Mouse (Mus musculus): Measurements from ENCODE around the gene Zfp712. TPM values are rescaled to one million over a fixed set of nuclear protein-coding genes. Genes with fewer than 3 reads are reported as not detected.

Zfp712 gene
- 2.2 and 2.4 TPM in 2 replicates for polyA plus RNA-seq (2012; rRNA removed)

DNA sequence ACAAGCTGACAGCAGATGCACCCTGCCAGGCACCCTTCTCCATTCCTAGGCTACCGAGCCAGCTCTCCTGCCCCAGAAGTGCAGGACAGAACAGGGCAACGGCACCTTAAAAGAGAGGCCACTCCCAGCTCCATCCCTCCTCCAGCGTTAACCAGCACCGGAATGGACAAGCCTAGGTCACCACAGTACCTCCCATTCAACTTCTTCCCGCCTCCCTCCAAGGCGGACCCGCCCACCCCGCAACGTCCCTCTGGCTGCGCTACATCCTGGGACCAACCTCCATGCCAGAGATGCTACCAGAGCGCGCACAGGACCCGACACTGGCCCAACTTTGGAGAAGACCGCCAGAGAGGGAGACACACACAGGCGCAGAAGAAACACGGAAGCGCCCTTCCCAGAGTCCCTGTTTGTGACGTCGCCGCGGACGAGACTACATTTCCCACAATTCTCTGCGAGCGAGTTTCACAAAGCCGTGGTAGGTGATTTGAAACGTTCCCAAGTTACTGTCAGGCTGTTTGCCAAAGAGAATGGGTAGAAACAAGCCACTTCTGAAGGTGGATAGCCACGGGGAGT is at the start of gene Zfp712:
TSS of gene Zfp712 (minus strand) at position 385 of the 573 bp plus-strand sequence.
- Histone ChIP-seq H3K4me3 (ENCODE audit: insufficient read depth, low read length) (peak within 1 kb of the TSS; percentile 61), H3K4me1 (ENCODE audit: control insufficient read depth, insufficient read depth, low read length) (peaks cover 2% of the 10 kb centered on the region; the same call in 1 of the 2 replicates), H3K27ac (ENCODE audit: insufficient read depth, low read length) (0 out of 2 replicates have a peak within 1 kb of the TSS, but pooled peaks have one; percentile 14)
- TF ChIP-seq POLR2A (IDR thresholded peaks at IDR 0.05; ENCODE audit: extremely low read depth, insufficient read depth, low read length) (no peak; the same call in 1 of the 2 replicates), CTCF (IDR thresholded peaks at IDR 0.05; ENCODE audit: extremely low read depth, insufficient read depth, low read length) (no peak)

DNA sequence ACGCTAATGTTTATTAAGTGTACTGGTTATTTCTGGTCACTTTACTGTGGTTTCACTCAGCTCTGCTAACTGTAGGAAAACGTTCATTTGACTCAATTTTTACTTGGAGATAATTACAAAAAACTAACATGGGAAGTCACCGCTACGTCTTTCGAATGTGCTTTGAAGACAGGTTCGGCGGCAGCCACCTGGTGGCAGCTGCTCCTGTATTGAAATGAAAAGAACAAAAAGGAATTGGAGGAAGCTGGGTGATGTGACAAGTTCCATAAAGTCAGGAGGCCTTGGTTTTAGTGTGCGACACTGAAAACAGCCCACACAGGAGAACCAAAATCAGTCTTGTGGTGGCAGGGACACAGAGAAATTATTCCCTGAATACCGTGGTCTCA is 47.8 kb upstream of the Zfp712 start:
- Histone ChIP-seq H3K4me3 (ENCODE audit: insufficient read depth, low read length) (peak overlapping the region; percentile 50), H3K27ac (ENCODE audit: insufficient read depth, low read length) (no peak overlapping the region), H3K4me1 (ENCODE audit: control insufficient read depth, insufficient read depth, low read length) (peaks cover 3% of the 10 kb centered on the region)
- TF ChIP-seq POLR2A (IDR thresholded peaks at IDR 0.05; ENCODE audit: extremely low read depth, insufficient read depth, low read length) (no peak), CTCF (IDR thresholded peaks at IDR 0.05; ENCODE audit: extremely low read depth, insufficient read depth, low read length) (no peak)

DNA sequence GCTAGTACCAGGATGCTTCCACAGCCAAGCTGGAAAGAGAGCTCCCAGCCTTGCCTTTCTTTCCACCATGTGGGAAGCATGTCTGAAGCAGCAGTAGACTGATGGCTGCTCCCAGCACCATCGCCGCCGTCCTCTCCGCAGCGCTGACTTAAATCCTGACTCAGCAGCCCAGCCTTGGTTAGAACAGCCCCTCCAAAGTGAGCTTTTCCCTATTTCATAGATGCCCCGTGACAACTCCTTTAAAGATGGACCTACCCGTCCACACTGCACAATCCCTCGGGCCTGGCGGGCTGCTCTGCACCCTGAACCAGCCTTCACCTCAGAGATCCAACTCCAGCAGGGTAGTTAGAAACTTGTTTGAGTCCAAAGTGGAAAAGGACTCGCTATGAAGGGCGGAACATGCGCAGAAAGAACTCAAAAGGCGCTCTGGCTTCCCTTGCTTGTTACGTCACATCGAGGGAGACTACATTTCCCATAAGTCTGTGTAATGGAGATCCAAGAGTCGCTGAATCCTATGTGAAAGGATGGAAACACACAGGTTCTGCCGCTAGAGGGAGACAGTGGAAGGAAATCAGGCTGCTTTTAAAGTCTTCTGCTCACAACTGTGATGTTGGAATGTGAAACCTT is 47.3 kb upstream of the Zfp712 start, which contains the start of gene Gm28557:
TSS of gene Gm28557 (minus strand) at position 411 of the 627 bp plus-strand sequence.
- TF ChIP-seq CTCF (IDR thresholded peaks at IDR 0.05; ENCODE audit: extremely low read depth, insufficient read depth, low read length) (peak; percentile 70), POLR2A (IDR thresholded peaks at IDR 0.05; ENCODE audit: extremely low read depth, insufficient read depth, low read length) (no peak)
- peaks cover 3% of the 10 kb centered on the region for H3K4me1 ChIP-seq (ENCODE audit: control insufficient read depth, insufficient read depth, low read length)
- H3K4me3 ChIP-seq (ENCODE audit: insufficient read depth, low read length) = peak within 1 kb of the TSS; percentile 50
- H3K27ac ChIP-seq (ENCODE audit: insufficient read depth, low read length) = peak within 1 kb of the TSS; percentile 5; the same call in 1 of the 2 replicates

DNA sequence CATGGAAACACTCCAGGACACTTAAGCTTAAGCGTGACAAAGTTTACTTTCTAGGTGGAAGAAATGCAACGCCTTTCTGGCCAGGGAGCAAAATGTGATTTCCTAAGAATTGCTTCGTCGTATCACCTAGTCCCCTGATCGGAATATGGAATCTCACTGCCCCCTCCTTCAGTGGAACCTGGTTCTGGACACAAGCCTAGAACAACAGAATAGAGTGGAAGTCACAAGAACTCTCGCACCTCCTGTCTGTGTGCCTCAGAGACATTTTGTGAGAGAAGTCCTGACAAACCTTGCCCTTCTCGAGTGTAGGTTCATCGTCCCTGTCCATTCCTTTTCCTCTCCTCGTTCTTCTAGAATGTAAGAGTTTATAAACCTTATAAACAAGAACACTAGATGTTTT is 46.7 kb upstream of the Zfp712 start:
- no peak for TF ChIP-seq POLR2A (IDR thresholded peaks at IDR 0.05; ENCODE audit: extremely low read depth, insufficient read depth, low read length)
- no peak for TF ChIP-seq CTCF (IDR thresholded peaks at IDR 0.05; ENCODE audit: extremely low read depth, insufficient read depth, low read length)
- no peak overlapping the region for H3K27ac ChIP-seq (ENCODE audit: insufficient read depth, low read length)
- peak overlapping the region; percentile 50 for H3K4me3 ChIP-seq (ENCODE audit: insufficient read depth, low read length)

DNA sequence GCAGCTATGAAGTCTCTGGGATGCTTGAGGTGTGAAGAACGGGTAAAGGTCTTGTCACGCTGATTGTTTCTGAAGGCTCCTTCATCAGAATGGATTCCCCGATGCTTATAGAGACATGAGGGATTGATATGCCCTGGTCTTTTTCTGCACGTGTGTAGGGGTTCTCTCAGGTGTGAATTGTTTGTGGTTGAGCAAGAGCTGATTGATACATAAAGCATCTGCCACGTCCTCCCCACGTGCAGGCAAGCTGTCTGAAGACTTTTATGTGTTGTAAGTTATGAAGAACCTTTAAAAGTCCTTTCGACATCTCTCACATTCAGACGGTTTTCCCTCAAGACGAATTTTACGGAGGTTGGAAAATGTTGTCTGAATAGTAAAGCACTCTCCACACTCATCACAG is 36.9 kb upstream of the Zfp712 start, which contains the start of gene Zfp708:
TSS of gene Zfp708 (minus strand) at position 101 of the 400 bp plus-strand sequence.
- Histone ChIP-seq H3K4me1 (ENCODE audit: control insufficient read depth, insufficient read depth, low read length) (no peaks in the 10 kb centered on the region), H3K4me3 (ENCODE audit: insufficient read depth, low read length) (no peak within 1 kb of the TSS), H3K27ac (ENCODE audit: insufficient read depth, low read length) (no peak within 1 kb of the TSS)
- TF ChIP-seq POLR2A (IDR thresholded peaks at IDR 0.05; ENCODE audit: extremely low read depth, insufficient read depth, low read length) (no peak), CTCF (IDR thresholded peaks at IDR 0.05; ENCODE audit: extremely low read depth, insufficient read depth, low read length) (no peak)

More for the DNA sequence above, 46.7 kb upstream of the Zfp712 start:
- H3K4me1 ChIP-seq (ENCODE audit: control insufficient read depth, insufficient read depth, low read length) = peaks cover 3% of the 10 kb centered on the region

DNA sequence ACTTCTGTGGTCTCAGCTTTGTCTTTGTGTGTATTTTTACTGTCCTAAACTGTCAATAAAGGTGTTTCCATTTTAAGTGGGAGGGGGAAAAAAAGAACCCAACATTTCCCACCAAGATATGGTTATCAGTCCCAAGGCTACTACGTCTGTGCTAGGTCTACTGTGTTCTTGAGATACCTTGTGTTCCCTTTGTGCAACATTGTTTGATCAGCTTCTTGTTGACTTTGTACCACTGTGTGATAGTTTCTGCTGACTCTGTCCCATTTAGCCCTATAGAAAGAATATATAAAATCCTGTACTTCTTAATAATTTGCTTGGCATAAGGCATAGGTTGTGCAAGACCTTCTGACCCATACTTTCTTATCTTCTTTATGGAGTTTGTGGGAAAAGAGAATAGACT is 29.2 kb upstream of the Zfp712 start:
- Histone ChIP-seq H3K27ac (ENCODE audit: insufficient read depth, low read length) (no peak overlapping the region), H3K4me3 (ENCODE audit: insufficient read depth, low read length) (no peak overlapping the region), H3K4me1 (ENCODE audit: control insufficient read depth, insufficient read depth, low read length) (no peaks in the 10 kb centered on the region)
- no peak for TF ChIP-seq CTCF (IDR thresholded peaks at IDR 0.05; ENCODE audit: extremely low read depth, insufficient read depth, low read length)
- TF ChIP-seq POLR2A (IDR thresholded peaks at IDR 0.05; ENCODE audit: extremely low read depth, insufficient read depth, low read length) = no peak

DNA sequence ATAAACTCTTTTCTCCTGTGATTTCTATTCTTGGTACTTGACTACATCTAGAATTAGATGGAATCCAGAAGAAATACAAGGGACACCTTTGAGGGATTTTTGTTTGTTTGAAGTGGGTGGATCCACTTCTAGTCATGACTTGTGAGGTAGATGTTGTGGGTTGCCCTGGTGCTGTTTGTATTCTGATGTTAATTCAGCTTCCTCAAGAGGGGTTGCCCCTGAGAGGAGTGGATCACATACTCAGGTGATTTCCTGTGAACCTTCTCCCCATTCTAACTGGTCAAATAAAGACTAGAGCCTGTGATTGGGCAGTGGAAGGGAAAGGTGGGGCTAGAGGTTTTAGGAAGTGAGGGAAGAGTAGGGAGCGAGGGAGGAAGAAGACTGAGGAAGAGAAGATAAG is 21.0 kb upstream of the Zfp712 start:
- Histone ChIP-seq H3K4me3 (ENCODE audit: insufficient read depth, low read length) (peak overlapping the region; percentile 75; the same call in 1 of the 2 replicates), H3K4me1 (ENCODE audit: control insufficient read depth, insufficient read depth, low read length) (peaks cover 2% of the 10 kb centered on the region; the same call in 1 of the 2 replicates), H3K27ac (ENCODE audit: insufficient read depth, low read length) (peak overlapping the region; percentile 85)
- TF ChIP-seq CTCF (IDR thresholded peaks at IDR 0.05; ENCODE audit: extremely low read depth, insufficient read depth, low read length) = no peak
- TF ChIP-seq POLR2A (IDR thresholded peaks at IDR 0.05; ENCODE audit: extremely low read depth, insufficient read depth, low read length) = no peak

DNA sequence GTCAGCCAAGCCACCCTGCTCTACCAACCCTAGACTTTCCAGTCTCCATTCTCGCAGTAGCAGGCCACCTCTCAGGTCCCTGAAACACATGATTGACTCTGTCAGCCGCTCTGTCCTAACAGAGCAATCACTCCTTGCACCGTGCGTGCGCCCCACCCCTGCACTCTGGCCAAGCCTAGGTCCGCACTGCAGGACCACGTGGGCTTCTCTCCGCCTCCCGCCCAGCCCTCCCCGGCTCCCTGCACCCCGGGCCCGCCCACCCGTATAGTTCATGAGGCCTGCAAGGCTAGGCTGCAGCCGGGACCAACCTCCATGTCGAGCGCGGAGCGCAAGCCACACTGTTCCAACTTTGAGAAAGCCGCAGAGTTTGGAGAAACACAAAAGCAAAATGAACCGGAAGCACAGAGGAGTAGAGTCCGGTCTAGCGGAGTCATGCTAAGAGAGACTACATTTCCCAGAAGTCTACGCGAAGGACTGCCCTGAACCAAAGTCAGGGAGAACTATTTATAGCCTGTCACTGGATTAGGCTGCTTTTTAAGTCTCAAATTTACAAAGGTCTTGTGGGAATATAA is 20.3 kb upstream of the Zfp712 start:
- H3K27ac ChIP-seq (ENCODE audit: insufficient read depth, low read length) = peak overlapping the region; percentile 85

DNA sequence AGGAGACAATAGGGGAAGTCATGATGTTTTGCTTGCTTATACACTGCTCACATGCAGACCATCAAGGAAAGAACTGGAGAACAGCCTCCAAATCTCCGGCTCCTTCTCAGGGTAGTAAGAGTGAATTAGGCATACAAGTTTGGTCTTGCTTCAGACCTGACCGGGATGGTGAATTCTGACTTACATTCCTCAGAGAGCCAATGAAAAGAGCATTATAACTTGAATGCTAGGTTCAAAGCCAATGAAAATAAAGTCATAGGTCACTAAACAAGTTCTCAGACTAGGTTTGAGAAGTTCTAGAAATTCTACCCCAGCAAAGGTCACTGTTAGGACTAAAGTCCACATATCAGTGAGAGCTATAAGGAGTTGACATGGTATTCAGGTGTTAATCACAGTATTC is 16.3 kb upstream of the Zfp712 start:
- Histone ChIP-seq H3K4me1 (ENCODE audit: control insufficient read depth, insufficient read depth, low read length) (peaks cover 2% of the 10 kb centered on the region; the same call in 1 of the 2 replicates), H3K4me3 (ENCODE audit: insufficient read depth, low read length) (no peak overlapping the region), H3K27ac (ENCODE audit: insufficient read depth, low read length) (no peak overlapping the region)
- TF ChIP-seq CTCF (IDR thresholded peaks at IDR 0.05; ENCODE audit: extremely low read depth, insufficient read depth, low read length) (no peak), POLR2A (IDR thresholded peaks at IDR 0.05; ENCODE audit: extremely low read depth, insufficient read depth, low read length) (no peak)

More for the DNA sequence above, 20.3 kb upstream of the Zfp712 start:
- Histone ChIP-seq H3K4me1 (ENCODE audit: control insufficient read depth, insufficient read depth, low read length) (peaks cover 2% of the 10 kb centered on the region; the same call in 1 of the 2 replicates), H3K4me3 (ENCODE audit: insufficient read depth, low read length) (peak overlapping the region; percentile 75)
- TF ChIP-seq POLR2A (IDR thresholded peaks at IDR 0.05; ENCODE audit: extremely low read depth, insufficient read depth, low read length) (0 out of 2 replicates have a peak, but pooled peaks have one; percentile 16), CTCF (IDR thresholded peaks at IDR 0.05; ENCODE audit: extremely low read depth, insufficient read depth, low read length) (no peak)
